Mouse (Mus musculus) hindbrain, embryonic 13.5 days (tissue): ENCODE results near the gene Sel1l3. TPM values are rescaled to one million over a fixed set of nuclear protein-coding genes. Genes with fewer than 3 reads are reported as not detected.

ENCODE experiments used
- ATAC-seq: fragments of 200-750 bp; cut with Nextera tagmentation; 2 replicates; pipeline ENCODE4 v1.8.0; 2017; ENCODE audit warnings: moderate TSS enrichment; ENCODE audit not compliant: low FRiP score
- H3K27ac ChIP-seq: fragments of 300-500 bp; sonication (generic); 2 replicates; pipeline ENCODE4 v1.5.1; 2015; ENCODE audit warnings: inconsistent platforms, mild to moderate bottlenecking, moderate library complexity
- H3K27me3 ChIP-seq: fragments of 300-500 bp; sonication (generic); 2 replicates; pipeline ENCODE4 v1.6.1; 2015; ENCODE audit warnings: mild to moderate bottlenecking, inconsistent platforms
- H3K36me3 ChIP-seq: fragments of 300-500 bp; sonication (generic); 2 replicates; pipeline ENCODE4 v1.6.1; 2015; ENCODE audit warnings: mild to moderate bottlenecking, inconsistent platforms
- H3K4me1 ChIP-seq: fragments of 300-500 bp; sonication (generic); replicated peaks from 2 replicates; pipeline ENCODE4 v1.6.1; 2015; ENCODE audit warnings: inconsistent platforms
- H3K4me2 ChIP-seq: fragments of 300-500 bp; sonication (generic); 2 replicates; pipeline ENCODE4 v1.6.1; 2015; ENCODE audit warnings: inconsistent platforms, mild to moderate bottlenecking, moderate library complexity
- H3K4me3 ChIP-seq: fragments of 300-500 bp; sonication (generic); 2 replicates; pipeline ENCODE4 v1.5.1; 2015; ENCODE audit warnings: mild to moderate bottlenecking, inconsistent platforms
- H3K9ac ChIP-seq: fragments of 300-500 bp; sonication (generic); 2 replicates; pipeline ENCODE4 v1.6.1; 2015; ENCODE audit warnings: mild to moderate bottlenecking, inconsistent platforms
- H3K9me3 ChIP-seq: fragments of 300-500 bp; sonication (generic); 2 replicates; pipeline ENCODE4 v1.6.1; 2016; ENCODE audit warnings: inconsistent platforms
- WGBS: fragments of 180-500 bp; shearing (Covaris S2); methylation state at CpG from one replicate; pipeline ENCODE4 v1.1.7; 2015; 5-methylcytosine and 5-hydroxymethylcytosine counted together
- polyA plus RNA-seq: library from polyadenylated mRNA; unstranded; fragments of >200 nt; fragmentation: Nextera tagmentation; extraction: Ambion mirVana; gene quantifications from 2 replicates; pipeline ENCODE4 v1.2.1, GENCODE M21; 2015

The Sel1l3 gene
- polyA plus RNA-seq, 1 experiment from 2014 or later, result 5.2 TPM

DNA sequence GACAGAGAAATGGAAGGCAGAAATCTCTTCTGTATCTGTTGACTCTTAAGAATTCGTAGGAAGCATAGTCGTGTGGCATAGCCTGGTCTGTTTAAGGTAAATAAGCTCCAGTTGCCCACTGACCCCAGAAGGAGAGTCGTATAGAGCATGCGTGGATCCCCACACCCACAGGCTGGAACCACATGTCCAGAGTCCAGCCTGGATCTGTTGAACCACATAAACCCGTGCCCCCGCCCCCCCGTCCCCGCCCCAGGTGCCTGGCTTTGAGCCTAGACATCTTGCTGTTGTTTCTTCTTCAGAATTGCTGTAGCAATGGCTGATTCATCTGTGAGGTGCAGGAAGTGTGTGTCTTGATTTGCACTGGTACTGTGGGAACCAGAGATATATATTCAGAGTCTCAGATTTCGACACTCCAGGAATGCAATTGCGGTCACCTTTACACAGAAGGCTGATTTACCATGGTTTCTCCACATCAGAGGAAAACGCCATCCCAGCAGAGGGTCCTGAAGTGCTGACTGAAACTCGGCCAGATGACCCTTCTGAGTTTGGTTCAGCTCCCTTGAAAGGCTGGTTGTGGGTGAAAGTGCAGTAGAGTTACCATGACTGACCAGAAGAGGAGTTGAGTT is 111.8 kb downstream of the Sel1l3 start:
- no peak overlapping the region for H3K9ac ChIP-seq
- no peaks in the 10 kb centered on the region for H3K4me1 ChIP-seq
- no peak overlapping the region for H3K4me2 ChIP-seq
- no peaks in the 10 kb centered on the region for H3K27me3 ChIP-seq
- no peaks in the 10 kb centered on the region for H3K36me3 ChIP-seq
- no peak for ATAC-seq
- no peak overlapping the region for H3K4me3 ChIP-seq
- H3K27ac ChIP-seq, result no peak overlapping the region
- H3K9me3 ChIP-seq, result no peaks in the 10 kb centered on the region
- WGBS, result 79% methylated on average over 12 of the region's 12 CpGs

DNA sequence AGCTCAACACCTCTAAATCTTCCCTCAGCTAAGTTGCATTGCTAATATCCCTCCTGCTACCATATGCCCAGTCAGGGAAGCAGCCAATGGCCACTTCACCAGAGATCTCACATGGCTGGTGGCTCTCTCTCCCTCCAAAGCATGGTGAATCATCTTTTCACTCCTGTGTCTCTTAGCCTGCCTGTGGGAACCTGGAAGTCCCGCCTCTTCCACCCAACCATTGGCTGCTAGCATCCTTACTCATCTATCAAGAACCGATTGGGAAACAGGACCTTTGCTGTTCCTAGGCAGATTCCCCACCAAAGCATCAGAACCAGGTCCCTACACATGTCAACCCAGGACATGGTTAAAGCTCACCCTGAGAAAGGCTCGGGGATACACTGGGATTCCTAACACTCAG is 122.4 kb downstream of the Sel1l3 start:
- ATAC-seq, result no peak
- Histone ChIP-seq H3K36me3 (no peaks in the 10 kb centered on the region), H3K4me1 (no peaks in the 10 kb centered on the region), H3K27ac (no peak overlapping the region), H3K4me3 (no peak overlapping the region), H3K4me2 (no peak overlapping the region), H3K9me3 (no peaks in the 10 kb centered on the region), H3K9ac (no peak overlapping the region), H3K27me3 (no peaks in the 10 kb centered on the region)
- 77% methylated on average over 3 of the region's 3 CpGs for WGBS

GRCm38 (mm10) chr5:53087452-53087851 is 126.3 kb downstream of the Sel1l3 start:
- Histone ChIP-seq H3K4me1 (no peaks in the 10 kb centered on the region), H3K4me2 (no peak overlapping the region), H3K9me3 (no peaks in the 10 kb centered on the region), H3K27ac (no peak overlapping the region), H3K36me3 (no peaks in the 10 kb centered on the region), H3K27me3 (no peaks in the 10 kb centered on the region), H3K4me3 (no peak overlapping the region), H3K9ac (no peak overlapping the region)
- WGBS, result 92% methylated on average over 7 of the region's 7 CpGs
- ATAC-seq, result no peak

GRCm38 (mm10) chr5:53078453-53078852 is 135.3 kb downstream of the Sel1l3 start:
- no peaks in the 10 kb centered on the region for H3K36me3 ChIP-seq
- WGBS, result 44% methylated on average over 4 of the region's 4 CpGs
- ATAC-seq, result no peak
- no peak overlapping the region for H3K9ac ChIP-seq
- H3K9me3 ChIP-seq, result no peaks in the 10 kb centered on the region
- H3K4me2 ChIP-seq, result no peak overlapping the region
- no peak overlapping the region for H3K27ac ChIP-seq
- no peak overlapping the region for H3K4me3 ChIP-seq
- no peaks in the 10 kb centered on the region for H3K27me3 ChIP-seq
- H3K4me1 ChIP-seq, result no peaks in the 10 kb centered on the region

DNA sequence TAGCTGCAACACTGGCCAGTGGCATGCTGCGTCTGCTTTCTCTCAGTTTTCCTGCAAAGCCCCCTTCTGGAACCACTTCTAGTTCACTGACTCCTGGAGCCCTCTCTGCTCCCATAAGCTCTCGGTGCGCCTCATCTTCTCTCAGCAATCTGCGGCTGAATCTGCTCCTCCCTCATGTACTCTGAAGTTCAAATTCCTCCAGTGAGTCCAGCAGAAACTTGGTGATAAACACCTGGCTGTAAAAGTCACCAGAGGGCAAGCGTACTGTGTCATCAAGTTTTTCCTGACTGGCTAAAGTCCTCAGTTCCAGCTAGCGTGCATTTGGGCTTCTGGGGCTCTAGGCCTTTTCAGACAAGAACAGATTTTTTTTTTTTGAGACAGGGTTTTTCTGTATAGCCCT is 139.2 kb downstream of the Sel1l3 start:
- no peaks in the 10 kb centered on the region for H3K27me3 ChIP-seq
- H3K4me3 ChIP-seq, result no peak overlapping the region
- H3K4me1 ChIP-seq, result no peaks in the 10 kb centered on the region
- H3K9ac ChIP-seq, result no peak overlapping the region
- no peak for ATAC-seq
- H3K4me2 ChIP-seq, result no peak overlapping the region
- no peak overlapping the region for H3K27ac ChIP-seq
- 83% methylated on average over 6 of the region's 6 CpGs for WGBS
- no peaks in the 10 kb centered on the region for H3K36me3 ChIP-seq
- H3K9me3 ChIP-seq, result no peaks in the 10 kb centered on the region

DNA sequence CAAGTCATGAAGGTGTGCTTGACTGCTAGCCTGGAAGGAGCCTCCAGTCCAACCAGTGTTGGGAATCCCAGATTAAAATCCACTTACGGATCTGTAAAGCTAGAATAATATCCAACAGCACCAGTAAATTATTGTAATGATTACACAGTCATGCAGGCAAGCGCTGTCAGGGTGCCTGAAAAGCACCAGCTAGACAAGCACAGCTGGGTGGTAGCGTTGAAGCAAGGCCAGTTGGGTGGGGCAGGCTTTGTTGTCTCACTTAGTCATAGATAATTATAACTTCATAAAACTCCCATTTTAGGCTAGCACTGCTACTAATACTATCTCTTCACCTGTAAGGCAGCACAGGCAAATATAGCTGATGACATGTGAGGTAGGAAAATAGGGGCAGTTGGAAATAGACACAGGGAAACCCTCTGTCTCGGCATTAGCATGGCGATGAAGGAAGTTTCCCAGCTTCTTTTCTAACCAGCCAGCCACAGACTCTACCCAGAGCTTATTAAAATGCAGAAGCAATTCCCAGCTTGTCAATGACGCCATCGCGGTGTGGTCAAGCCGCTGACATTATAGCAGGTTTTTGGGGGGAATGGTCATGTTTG is 152.1 kb downstream of the Sel1l3 start:
- ATAC-seq, result no peak
- no peaks in the 10 kb centered on the region for H3K36me3 ChIP-seq
- H3K27ac ChIP-seq, result no peak overlapping the region
- no peak overlapping the region for H3K4me3 ChIP-seq
- H3K9ac ChIP-seq, result no peak overlapping the region
- 93% methylated on average over 9 of the region's 9 CpGs for WGBS
- no peaks in the 10 kb centered on the region for H3K4me1 ChIP-seq
- no peak overlapping the region for H3K4me2 ChIP-seq
- H3K9me3 ChIP-seq, result no peaks in the 10 kb centered on the region
- H3K27me3 ChIP-seq, result no peaks in the 10 kb centered on the region

Other genes starting within 250 kb of the Sel1l3 start
- not detected in 2 replicates for gene Slc34a2, start 175.8 kb downstream of the Sel1l3 start, polyA plus RNA-seq
- gene Smim20, start 53.2 kb upstream of the Sel1l3 start, polyA plus RNA-seq, result 76.0 and 76.6 TPM in 2 replicates